Mouse (Mus musculus) liver, postnatal 0 days (tissue): ENCODE measurements at regions not wholly inside any gene's neighbourhood (a gene's known extent, or its start where the extent isn't known, plus 50 kb on each side); places are given as distances from the start of the nearest gene placed in this dataset.

ENCODE experiments used
- ATAC-seq: fragments of 200-750 bp; cut with Nextera tagmentation; 2 replicates; pipeline ENCODE4 v1.8.0; 2017; ENCODE audit warnings: mild to moderate bottlenecking, moderate library complexity
- DNase-seq: peaks from one replicate; pipeline ENCODE4 v3.0.0-alpha.2; 2016
- H3K27ac ChIP-seq: fragments of 300-500 bp; sonication (generic); 2 replicates; pipeline ENCODE4 v1.5.1; 2014; ENCODE audit warnings: antibody characterized with exemption, moderate library complexity, mild to moderate bottlenecking, low read depth
- H3K27me3 ChIP-seq: fragments of 300-500 bp; sonication (generic); 2 replicates; pipeline ENCODE4 v1.6.1; 2014; ENCODE audit warnings: low read length, control low read depth, mixed read lengths; ENCODE audit not compliant: insufficient read depth
- H3K36me3 ChIP-seq: fragments of 300-500 bp; sonication (generic); replicated peaks from 2 replicates; pipeline ENCODE4 v1.6.1; 2014; ENCODE audit warnings: mild to moderate bottlenecking, control low read depth, low read length, moderate library complexity, mixed read lengths; ENCODE audit not compliant: insufficient read depth
- H3K4me1 ChIP-seq: fragments of 300-500 bp; sonication (generic); 2 replicates; pipeline ENCODE4 v1.6.1; 2014; ENCODE audit warnings: antibody characterized with exemption, mild to moderate bottlenecking, control low read depth; ENCODE audit not compliant: insufficient read depth
- H3K4me2 ChIP-seq: fragments of 300-500 bp; sonication (generic); 2 replicates; pipeline ENCODE4 v1.6.1; 2014; ENCODE audit warnings: low read depth, mild to moderate bottlenecking, low read length, moderate library complexity, mixed read lengths
- H3K4me3 ChIP-seq: fragments of 300-500 bp; sonication (generic); 2 replicates; pipeline ENCODE4 v1.5.1; 2014; ENCODE audit warnings: low read depth, low read length
- H3K9ac ChIP-seq: fragments of 300-500 bp; sonication (generic); replicated peaks from 2 replicates; pipeline ENCODE4 v1.6.1; 2014; ENCODE audit warnings: mild to moderate bottlenecking, moderate library complexity
- H3K9me3 ChIP-seq: fragments of 300-500 bp; sonication (generic); 2 replicates; pipeline ENCODE4 v1.6.1; 2016; ENCODE audit warnings: mild to moderate bottlenecking, control low read depth, low read length, mixed read lengths
- CTCF ChIP-seq: sonication (generic); IDR thresholded peaks from 2 replicates; pipeline ENCODE4 v1.5.1; 2016; ENCODE audit warnings: antibody characterized with exemption, low read depth
- EP300 ChIP-seq: IDR thresholded peaks from 2 replicates; pipeline ENCODE4 v1.6.1; 2016; ENCODE audit warnings: antibody characterized with exemption, low read depth, mild to moderate bottlenecking
- WGBS: fragments of 180-500 bp; shearing (Covaris S2); extraction: QIAGEN DNeasy Blood & Tissue Kit; methylation state at CpG from one replicate; pipeline ENCODE4 v1.1.7; 2014; ENCODE audit not compliant: insufficient replicate concordance; 5-methylcytosine and 5-hydroxymethylcytosine counted together

GRCm38 (mm10) chr2:159832488-159833113 lies 501.4 kb downstream of the Gm826 start:
- 68% methylated on average over 7 of the region's 7 CpGs for WGBS
- Histone ChIP-seq H3K27me3 (no peaks in the 10 kb centered on the region), H3K4me2 (no peak overlapping the region), H3K9ac (no peak overlapping the region), H3K4me1 (no peaks in the 10 kb centered on the region), H3K4me3 (no peak overlapping the region), H3K9me3 (no peaks in the 10 kb centered on the region), H3K27ac (no peak overlapping the region), H3K36me3 (no peaks in the 10 kb centered on the region)
- TF ChIP-seq EP300 (no peak), CTCF (no peak)
- no peak for DNase-seq
- ATAC-seq, result no peak

- 72% methylated on average over 2 of the region's 2 CpGs for WGBS
- Histone ChIP-seq H3K4me1 (no peaks in the 10 kb centered on the region), H3K27ac (no peak overlapping the region), H3K36me3 (no peaks in the 10 kb centered on the region), H3K9me3 (no peaks in the 10 kb centered on the region), H3K4me2 (no peak overlapping the region), H3K27me3 (no peaks in the 10 kb centered on the region), H3K9ac (no peak overlapping the region), H3K4me3 (no peak overlapping the region)
- no peak for TF ChIP-seq CTCF
- no peak for TF ChIP-seq EP300
- no peak for ATAC-seq
- DNase-seq, result no peak
These were observed 507.5 kb downstream of the Gm826 start for GRCm38 (mm10) chr2:159826417-159826816.

GRCm38 (mm10) chr2:159818556-159818955 lies 515.4 kb downstream of the Gm826 start:
- H3K27me3 ChIP-seq, result no peaks in the 10 kb centered on the region
- no peak for ATAC-seq
- no peaks in the 10 kb centered on the region for H3K36me3 ChIP-seq
- H3K9ac ChIP-seq, result no peak overlapping the region
- 81% methylated on average over 2 of the region's 2 CpGs for WGBS
- H3K4me2 ChIP-seq, result no peak overlapping the region
- no peak for DNase-seq
- no peaks in the 10 kb centered on the region for H3K9me3 ChIP-seq
- no peak overlapping the region for H3K4me3 ChIP-seq
- TF ChIP-seq EP300 (no peak), CTCF (no peak)
- no peaks in the 10 kb centered on the region for H3K4me1 ChIP-seq
- no peak overlapping the region for H3K27ac ChIP-seq

- Histone ChIP-seq H3K9me3 (no peaks in the 10 kb centered on the region), H3K27ac (no peak overlapping the region), H3K4me3 (no peak overlapping the region), H3K27me3 (no peaks in the 10 kb centered on the region), H3K4me1 (no peaks in the 10 kb centered on the region), H3K36me3 (no peaks in the 10 kb centered on the region), H3K4me2 (no peak overlapping the region), H3K9ac (no peak overlapping the region)
- WGBS, result 82% methylated on average over 8 of the region's 8 CpGs
- no peak for ATAC-seq
- no peak for TF ChIP-seq EP300
- no peak for TF ChIP-seq CTCF
- no peak for DNase-seq
These were observed 517.6 kb downstream of the Gm826 start for GRCm38 (mm10) chr2:159816344-159816743.
